Mouse (Mus musculus) cortical plate, adult 2 months (tissue): ENCODE measurements at regions not wholly inside any gene's neighbourhood (a gene's known extent, or its start where the extent isn't known, plus 50 kb on each side); places are given as distances from the start of the nearest gene placed in this dataset.

Experiments used
- CTCF ChIP-seq: fragments of 200-500 bp; IDR thresholded peaks from 2 replicates; pipeline ENCODE4 v1.5.1; 2011; ENCODE audit warnings: mild to moderate bottlenecking, control low read depth, low read length; ENCODE audit not compliant: insufficient read depth; ENCODE audit errors: extremely low read depth
- POLR2A ChIP-seq: fragments of 200-500 bp; IDR thresholded peaks from 2 replicates; pipeline ENCODE4 v1.6.1; 2011; ENCODE audit warnings: mild to moderate bottlenecking, low read length, control low read depth; ENCODE audit not compliant: insufficient read depth; ENCODE audit errors: extremely low read depth

DNA sequence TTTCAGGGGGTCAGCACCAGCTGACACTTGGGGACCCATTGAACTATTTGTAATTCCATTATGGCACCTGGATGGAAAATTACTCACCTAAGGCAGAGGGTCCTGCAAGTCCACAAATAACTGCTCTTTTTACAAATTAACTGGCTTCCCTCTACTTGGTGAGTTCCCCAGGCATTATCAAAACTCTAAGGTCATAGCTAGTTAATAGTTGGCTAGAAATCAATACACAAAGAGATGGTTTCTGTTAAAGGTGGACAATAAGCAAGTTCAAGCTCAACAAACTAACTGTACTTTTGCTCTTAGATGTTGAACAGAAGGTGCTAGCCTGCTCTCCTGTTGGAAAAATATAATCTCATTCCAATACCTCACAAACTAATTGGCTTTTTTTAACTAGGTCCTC, 138.7 kb upstream of the Lpp start:
- no peak for TF ChIP-seq CTCF
- no peak for TF ChIP-seq POLR2A
